Mouse (Mus musculus) adrenal gland, postnatal 25 days (tissue): ENCODE measurements around the gene Foxp1. TPM values are rescaled to one million over a fixed set of nuclear protein-coding genes. Genes with fewer than 3 reads are reported as not detected.

Experiments used
- DNase-seq: peaks from one replicate; pipeline ENCODE4 v3.0.0; 2021; ENCODE audit warnings: mixed read lengths
- total RNA-seq: library from RNA; stranded (reverse); gene quantifications from 2 replicates; pipeline ENCODE4 v1.2.3, GENCODE M21; 2021

The Foxp1 gene
- total RNA-seq, 1 experiment from 2014 or later: 58.1 TPM

- DNase-seq: no peak
Observed at GRCm38 (mm10) chr6:99175377-99175776, 347.1 kb downstream of the Foxp1 start.

- no peak for DNase-seq
Observed at GRCm38 (mm10) chr6:99173902-99174210, 348.7 kb downstream of the Foxp1 start.

- no peak for DNase-seq
Observed at GRCm38 (mm10) chr6:99173066-99173901, 349.2 kb downstream of the Foxp1 start.

GRCm38 (mm10) chr6:99172589-99172986, 349.9 kb downstream of the Foxp1 start:
- DNase-seq: no peak

- no peak for DNase-seq
Observed at GRCm38 (mm10) chr6:99171901-99172588, 350.5 kb downstream of the Foxp1 start.

- DNase-seq: no peak
Observed at GRCm38 (mm10) chr6:99171281-99171825, 351.2 kb downstream of the Foxp1 start.

- no peak for DNase-seq
Observed at GRCm38 (mm10) chr6:99168727-99169126, 353.8 kb downstream of the Foxp1 start.

GRCm38 (mm10) chr6:99167001-99167400, 355.5 kb downstream of the Foxp1 start:
- DNase-seq: no peak

- no peak for DNase-seq
Observed at GRCm38 (mm10) chr6:99166169-99166568, 356.4 kb downstream of the Foxp1 start.

- no peak for DNase-seq
Observed at GRCm38 (mm10) chr6:99164760-99165159, 357.8 kb downstream of the Foxp1 start.

- DNase-seq: no peak
Observed at GRCm38 (mm10) chr6:99162716-99163115, 359.8 kb downstream of the Foxp1 start.

GRCm38 (mm10) chr6:99160348-99160693, 362.2 kb downstream of the Foxp1 start:
- no peak for DNase-seq

- DNase-seq: no peak
Observed at GRCm38 (mm10) chr6:99159452-99160347, 362.8 kb downstream of the Foxp1 start.

- no peak for DNase-seq
Observed at GRCm38 (mm10) chr6:99153682-99154081, 368.8 kb downstream of the Foxp1 start.

- no peak for DNase-seq
Observed at GRCm38 (mm10) chr6:99146400-99146905, 376.1 kb downstream of the Foxp1 start.

- no peak for DNase-seq
Observed at GRCm38 (mm10) chr6:99145033-99145432, 377.5 kb downstream of the Foxp1 start.

- no peak for DNase-seq
Observed at GRCm38 (mm10) chr6:99143756-99144036, 378.8 kb downstream of the Foxp1 start.

GRCm38 (mm10) chr6:99142900-99143755, 379.4 kb downstream of the Foxp1 start:
- no peak for DNase-seq

- DNase-seq: no peak
Observed at GRCm38 (mm10) chr6:99138041-99138440, 384.5 kb downstream of the Foxp1 start.

- DNase-seq: no peak
Observed at GRCm38 (mm10) chr6:99137071-99137470, 385.4 kb downstream of the Foxp1 start.

GRCm38 (mm10) chr6:99135938-99136729, 386.4 kb downstream of the Foxp1 start:
- DNase-seq: no peak
